Mouse (Mus musculus) forebrain, embryonic 14.5 days (tissue): ENCODE measurements around the gene Gpr137c. TPM values are rescaled to one million over a fixed set of nuclear protein-coding genes. Genes with fewer than 3 reads are reported as not detected.

Source experiments
- ATAC-seq: fragments of 200-750 bp; cut with Nextera tagmentation; 2 replicates; pipeline ENCODE4 v1.8.0; 2017; ENCODE audit warnings: mild to moderate bottlenecking, moderate library complexity
- DNase-seq: peaks from one replicate; pipeline ENCODE4 v3.0.0-alpha.2; 2015; ENCODE audit warnings: low spot score
- H3K27ac ChIP-seq: fragments of 300-500 bp; sonication (generic); 2 replicates; pipeline ENCODE4 v1.5.1; 2014; ENCODE audit warnings: low read depth, mild to moderate bottlenecking, control low read depth, low read length, moderate library complexity
- H3K27me3 ChIP-seq: fragments of 300-500 bp; sonication (generic); replicated peaks from 2 replicates; pipeline ENCODE4 v1.6.1; 2014; ENCODE audit warnings: low read length, control low read depth, mixed read lengths; ENCODE audit not compliant: control insufficient read depth, insufficient read depth
- H3K36me3 ChIP-seq: fragments of 300-500 bp; sonication (generic); 2 replicates; pipeline ENCODE4 v1.6.1; 2014; ENCODE audit warnings: low read length, control low read depth; ENCODE audit not compliant: control insufficient read depth, insufficient read depth
- H3K4me1 ChIP-seq: fragments of 300-500 bp; sonication (generic); 2 replicates; pipeline ENCODE4 v1.6.1; 2014; ENCODE audit warnings: antibody characterized with exemption, low read length, control low read depth; ENCODE audit not compliant: control insufficient read depth, insufficient read depth
- H3K4me2 ChIP-seq: fragments of 300-500 bp; sonication (generic); 2 replicates; pipeline ENCODE4 v1.6.1; 2014; ENCODE audit warnings: mild to moderate bottlenecking, control low read depth, low read length
- H3K4me3 ChIP-seq: fragments of 300-500 bp; sonication (generic); 2 replicates; pipeline ENCODE4 v1.5.1; 2014; ENCODE audit warnings: low read depth, low read length, control low read depth
- H3K9ac ChIP-seq: fragments of 300-500 bp; sonication (generic); 2 replicates; pipeline ENCODE4 v1.6.1; 2014; ENCODE audit warnings: mild to moderate bottlenecking, low read length, control low read depth, moderate library complexity
- H3K9me3 ChIP-seq: fragments of 300-500 bp; sonication (generic); replicated peaks from 2 replicates; pipeline ENCODE4 v1.6.1; 2016; ENCODE audit warnings: low read length, control low read depth, mixed read lengths; ENCODE audit not compliant: control insufficient read depth
- WGBS: fragments of 180-500 bp; shearing (Covaris S2); extraction: QIAGEN DNeasy Blood & Tissue Kit; methylation state at CpG from one replicate; pipeline ENCODE4 v1.1.7; 2014; 5-methylcytosine and 5-hydroxymethylcytosine counted together
- polyA plus RNA-seq: library from polyadenylated mRNA; unstranded; fragments of >200 nt; fragmentation: Nextera tagmentation; extraction: Ambion mirVana; gene quantifications from 2 replicates; pipeline ENCODE4 v1.2.1, GENCODE M21; 2014

The Gpr137c gene
- polyA plus RNA-seq, 1 experiment from 2014 or later: 14.8 TPM

DNA sequence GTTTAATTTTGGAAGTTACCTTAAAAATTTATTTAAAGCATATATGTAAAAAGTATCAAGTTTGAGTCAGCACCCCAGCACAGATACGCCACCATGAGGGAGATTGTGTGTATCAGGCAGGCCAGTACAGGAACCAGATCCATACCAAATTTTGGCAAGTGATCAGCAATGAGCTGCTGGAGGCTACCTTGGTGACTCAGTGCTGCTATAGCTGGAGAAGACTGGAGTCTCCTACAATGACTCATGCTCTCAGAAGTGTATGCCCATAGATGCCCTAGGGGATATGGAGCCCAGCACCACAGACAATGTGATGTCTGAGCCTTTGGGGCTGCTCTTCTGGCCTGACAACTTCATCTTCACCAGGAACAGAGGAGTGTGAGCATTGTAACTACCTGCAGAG lies 8.1 kb upstream of the Gpr137c start:
- DNase-seq: no peak
- no peak overlapping the region for H3K9ac ChIP-seq
- WGBS: 87% methylated on average over 1 of the region's 1 CpGs
- no peaks in the 10 kb centered on the region for H3K9me3 ChIP-seq
- no peak for ATAC-seq
- no peak overlapping the region for H3K4me2 ChIP-seq
- peaks cover 8% of the 10 kb centered on the region for H3K36me3 ChIP-seq
- no peak overlapping the region for H3K27ac ChIP-seq
- no peaks in the 10 kb centered on the region for H3K27me3 ChIP-seq
- no peak overlapping the region for H3K4me3 ChIP-seq
- H3K4me1 ChIP-seq: no peaks in the 10 kb centered on the region

DNA sequence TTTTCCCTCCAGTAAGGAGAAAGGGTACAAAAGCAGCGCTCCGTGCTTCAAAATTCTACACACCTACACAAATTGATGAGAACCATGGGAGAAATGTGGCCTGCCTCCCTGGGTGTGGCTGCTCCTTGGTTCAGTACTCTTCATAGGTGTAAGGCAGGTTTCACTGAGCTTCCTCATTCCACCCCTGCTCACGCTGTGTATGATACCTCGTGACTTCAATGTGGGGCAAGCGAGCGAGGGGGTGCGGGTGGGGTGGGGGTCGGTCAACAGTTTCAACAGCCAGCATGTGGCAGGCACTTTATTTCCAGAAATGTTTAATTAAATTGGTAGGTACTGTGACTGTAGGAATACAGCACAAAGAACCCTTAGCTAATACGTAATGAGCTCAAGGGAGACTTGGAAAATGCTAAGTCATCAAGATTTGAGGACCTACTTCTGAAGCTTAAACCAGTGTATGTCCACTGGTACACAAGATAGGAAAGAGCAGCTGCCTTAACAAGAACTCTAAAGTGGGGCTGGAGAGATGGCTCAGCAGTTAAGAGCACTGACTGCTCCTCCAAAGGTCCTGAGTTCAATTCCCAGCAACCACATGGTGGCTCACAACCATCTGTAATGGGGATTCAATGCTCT lies 2.7 kb upstream of the Gpr137c start:
- ATAC-seq (no peak), DNase-seq (no peak)
- no peak overlapping the region for H3K4me2 ChIP-seq
- WGBS: 92% methylated on average over 9 of the region's 9 CpGs
- H3K4me3 ChIP-seq: no peak overlapping the region
- H3K36me3 ChIP-seq: no peaks in the 10 kb centered on the region; the same call in 1 of the 2 replicates
- H3K9me3 ChIP-seq: no peaks in the 10 kb centered on the region
- no peak overlapping the region for H3K9ac ChIP-seq
- H3K4me1 ChIP-seq: peaks cover 10% of the 10 kb centered on the region; the same call in 1 of the 2 replicates
- no peak overlapping the region for H3K27ac ChIP-seq
- no peaks in the 10 kb centered on the region for H3K27me3 ChIP-seq

DNA sequence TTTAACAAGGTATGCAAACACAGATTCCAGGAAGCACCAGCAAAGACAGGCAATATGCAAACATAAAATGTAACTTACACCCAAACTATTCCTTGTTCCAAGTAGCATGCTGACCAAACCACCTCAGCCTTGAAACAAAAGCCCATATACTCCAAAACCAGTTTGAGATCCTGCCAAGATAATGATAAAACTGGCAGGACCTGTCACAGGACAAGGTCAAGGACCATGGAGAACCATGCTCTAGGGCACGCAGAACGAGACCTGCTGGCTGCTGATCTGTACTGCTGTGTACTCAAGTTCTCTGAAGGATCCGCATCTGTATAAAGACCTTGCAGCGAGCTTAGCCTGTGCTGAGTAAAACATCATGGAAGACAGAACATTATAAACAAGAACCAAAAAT lies 1.8 kb upstream of the Gpr137c start:
- WGBS: 85% methylated on average over 4 of the region's 4 CpGs

GRCm38 (mm10) chr14:45220090-45220956 lies 806 bp downstream of the Gpr137c start, which contains the start of gene Txndc16:
Gene Txndc16, minus strand, starts transcription at chr14:45220328.
- peak; percentile 96 for DNase-seq
- H3K4me1 ChIP-seq: peaks cover 10% of the 10 kb centered on the region; the same call in 1 of the 2 replicates
- H3K4me3 ChIP-seq: peak within 1 kb of the TSS; percentile 95
- peak within 1 kb of the TSS; percentile 77 for H3K4me2 ChIP-seq
- WGBS: under 1% methylated on average over 59 of the region's 59 CpGs
- peak; percentile 46 for ATAC-seq
- no peaks in the 10 kb centered on the region for H3K27me3 ChIP-seq
- H3K36me3 ChIP-seq: no peaks in the 10 kb centered on the region
- H3K9ac ChIP-seq: peak within 1 kb of the TSS; percentile 98
- peak within 1 kb of the TSS; percentile 98 for H3K27ac ChIP-seq
- H3K9me3 ChIP-seq: no peaks in the 10 kb centered on the region

More for the DNA sequence above, 1.8 kb upstream of the Gpr137c start:
- no peaks in the 10 kb centered on the region for H3K9me3 ChIP-seq
- H3K4me2 ChIP-seq: peak overlapping the region; percentile 77
- H3K4me3 ChIP-seq: no peak overlapping the region
- ATAC-seq (no peak), DNase-seq (no peak)
- H3K9ac ChIP-seq: no peak overlapping the region; the same call in 1 of the 2 replicates
- H3K4me1 ChIP-seq: peaks cover 10% of the 10 kb centered on the region; the same call in 1 of the 2 replicates
- no peak overlapping the region for H3K27ac ChIP-seq
- no peaks in the 10 kb centered on the region for H3K36me3 ChIP-seq
- no peaks in the 10 kb centered on the region for H3K27me3 ChIP-seq

DNA sequence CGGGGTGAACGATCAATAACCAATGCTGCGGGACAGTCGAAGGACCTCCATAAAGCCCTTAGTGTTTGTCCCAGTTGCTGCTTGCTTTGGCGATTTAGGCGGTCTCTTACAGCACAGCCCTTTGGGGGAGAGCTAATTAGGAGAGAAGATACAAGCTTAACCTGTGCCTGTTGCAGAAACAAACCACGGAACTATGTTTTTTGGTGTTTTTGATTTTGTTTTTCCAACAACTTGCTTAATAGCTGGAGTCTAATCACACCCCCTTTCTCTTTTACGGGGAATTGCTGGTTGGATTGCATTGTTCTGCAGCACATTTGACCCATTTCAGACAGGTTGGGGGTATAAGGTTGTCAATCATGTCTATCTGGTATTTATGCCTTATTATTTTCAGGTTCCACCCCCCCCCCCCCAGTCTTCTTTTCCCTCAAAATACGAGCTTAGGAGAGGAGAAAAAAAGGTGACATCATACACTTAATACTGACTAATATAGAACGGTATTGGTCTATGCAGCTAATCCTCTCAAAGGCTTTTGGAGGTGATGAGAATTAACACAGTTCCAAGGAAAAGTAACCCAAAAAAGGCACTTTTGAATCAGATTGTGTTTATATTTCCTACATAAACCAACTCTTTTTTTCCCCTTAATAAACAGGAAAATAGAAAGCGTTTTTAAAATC lies 1.6 kb downstream of the Gpr137c start:
- Histone ChIP-seq H3K4me2 (peak overlapping the region; percentile 61), H3K27ac (peak overlapping the region; percentile 98), H3K27me3 (no peaks in the 10 kb centered on the region), H3K36me3 (no peaks in the 10 kb centered on the region), H3K4me3 (peak overlapping the region; percentile 95), H3K4me1 (peaks cover 10% of the 10 kb centered on the region; the same call in 1 of the 2 replicates), H3K9me3 (no peaks in the 10 kb centered on the region), H3K9ac (peak overlapping the region; percentile 98)
- peak; percentile 56 for DNase-seq
- 7% methylated on average over 11 of the region's 11 CpGs for WGBS
- no peak for ATAC-seq

DNA sequence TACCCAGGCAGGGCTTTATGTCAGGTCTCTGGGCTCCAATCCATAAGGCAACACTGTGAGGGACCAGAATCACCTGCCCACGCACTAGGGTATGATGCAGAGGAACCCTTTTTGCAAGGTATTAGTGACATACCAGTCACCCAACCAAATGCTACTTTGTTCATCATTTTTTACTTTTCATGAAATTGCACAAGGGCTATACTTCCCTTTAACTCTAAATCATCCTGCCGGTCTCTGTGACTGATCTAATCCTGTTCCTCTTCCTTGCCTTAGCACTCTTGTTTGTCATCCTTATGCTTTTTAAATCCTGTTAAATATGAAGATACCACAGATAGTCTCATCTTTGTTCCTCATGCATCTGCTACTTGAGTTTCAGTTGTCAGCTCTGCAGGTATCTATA lies 19.5 kb downstream of the Gpr137c start:
- H3K4me2 ChIP-seq: no peak overlapping the region
- H3K27ac ChIP-seq: no peak overlapping the region
- no peaks in the 10 kb centered on the region for H3K4me1 ChIP-seq
- no peak overlapping the region for H3K9ac ChIP-seq
- H3K36me3 ChIP-seq: no peaks in the 10 kb centered on the region
- ATAC-seq (no peak), DNase-seq (no peak)
- WGBS: 85% methylated on average over 2 of the region's 2 CpGs
- H3K27me3 ChIP-seq: no peaks in the 10 kb centered on the region
- H3K4me3 ChIP-seq: no peak overlapping the region
- H3K9me3 ChIP-seq: no peaks in the 10 kb centered on the region

- WGBS: 58% methylated on average over 1 of the region's 1 CpGs
- ATAC-seq (no peak), DNase-seq (no peak)
- H3K9me3 ChIP-seq: no peaks in the 10 kb centered on the region
- H3K27ac ChIP-seq: no peak overlapping the region
- H3K4me2 ChIP-seq: no peak overlapping the region
- no peaks in the 10 kb centered on the region for H3K27me3 ChIP-seq
- H3K4me1 ChIP-seq: no peaks in the 10 kb centered on the region
- no peak overlapping the region for H3K4me3 ChIP-seq
- H3K9ac ChIP-seq: no peak overlapping the region
- H3K36me3 ChIP-seq: 0 out of 2 replicates have a peak, but pooled peaks cover 3% of the 10 kb centered on the region
Observed at GRCm38 (mm10) chr14:45241613-45242012, 22.1 kb downstream of the Gpr137c start.

DNA sequence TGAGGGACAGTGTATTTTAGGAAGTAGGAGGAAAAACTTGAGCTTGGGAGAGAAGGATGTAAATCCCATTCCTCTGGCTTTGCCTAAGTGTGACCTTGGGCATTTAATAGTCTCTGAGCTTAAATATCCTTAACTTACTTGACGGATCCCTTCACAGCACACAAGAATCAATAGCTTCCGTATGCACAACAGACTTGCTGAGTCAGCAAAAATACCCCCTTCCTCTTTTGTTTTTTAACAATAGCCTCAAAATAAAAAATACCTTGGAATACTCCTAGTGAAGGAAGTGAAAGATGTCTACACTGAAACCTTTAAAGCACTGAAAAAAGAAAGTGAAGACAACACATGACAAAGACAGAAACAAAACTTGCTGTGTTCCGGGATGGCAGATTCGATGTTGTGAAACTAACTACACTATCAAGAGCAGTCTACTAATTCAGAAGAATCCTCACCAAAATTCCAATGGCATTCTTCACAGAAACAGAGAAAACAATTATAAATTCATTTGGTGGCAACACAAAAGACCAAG lies 32.1 kb downstream of the Gpr137c start:
- Histone ChIP-seq H3K9ac (no peak overlapping the region), H3K4me3 (no peak overlapping the region), H3K36me3 (peaks cover 17% of the 10 kb centered on the region), H3K9me3 (no peaks in the 10 kb centered on the region; the same call in 1 of the 2 replicates), H3K27ac (no peak overlapping the region), H3K27me3 (no peaks in the 10 kb centered on the region), H3K4me1 (no peaks in the 10 kb centered on the region), H3K4me2 (no peak overlapping the region)
- ATAC-seq (no peak), DNase-seq (no peak)
- WGBS: 88% methylated on average over 4 of the region's 4 CpGs
